Mouse (Mus musculus): ENCODE measurements around the gene Ank2.
A peak's percentile ranks its signal among the peaks of the same experiment; 100 is the strongest.

The Ank2 gene

DNA sequence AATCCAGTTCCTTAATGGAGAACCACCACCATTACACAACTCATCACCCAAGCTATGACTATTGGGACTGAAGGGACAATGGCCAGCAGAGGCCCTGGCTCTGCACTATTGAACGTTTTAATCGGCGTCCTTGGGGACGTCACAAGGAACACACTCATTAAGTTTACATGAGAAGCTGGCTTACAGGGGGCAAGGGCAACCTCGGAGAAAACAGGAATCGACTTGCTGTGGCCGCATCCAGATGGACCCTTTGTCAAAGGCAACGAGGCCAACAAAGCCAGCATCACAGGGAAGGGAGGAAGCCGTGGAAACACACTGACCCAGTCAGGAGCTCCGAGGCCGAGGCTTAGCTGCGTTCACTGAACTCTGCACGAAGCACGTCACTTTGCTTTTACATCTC is 205.1 kb downstream of the Ank2 start:
- DNase-seq (ENCODE audit: inconsistent ontology term), result no peak

DNA sequence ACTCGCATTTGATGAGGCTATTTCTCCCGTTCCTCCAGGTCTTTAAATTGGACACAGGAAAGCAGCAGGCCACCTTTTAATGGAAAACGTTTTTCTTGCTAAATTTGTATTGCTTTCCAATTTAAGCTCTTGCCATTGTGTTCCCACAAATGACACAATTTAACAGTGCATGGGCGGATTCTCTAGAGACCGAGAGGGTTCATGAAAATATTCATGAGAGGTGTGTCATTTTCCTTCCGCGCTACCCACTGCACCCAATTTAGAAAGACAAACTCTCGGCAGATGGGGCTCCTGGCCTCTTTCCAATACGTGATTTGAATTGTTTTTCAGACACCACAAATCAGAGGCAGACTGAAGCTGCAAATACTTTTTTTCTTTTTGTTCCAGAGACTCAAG is 205.7 kb downstream of the Ank2 start:
- no peak for DNase-seq (ENCODE audit: inconsistent ontology term)

DNA sequence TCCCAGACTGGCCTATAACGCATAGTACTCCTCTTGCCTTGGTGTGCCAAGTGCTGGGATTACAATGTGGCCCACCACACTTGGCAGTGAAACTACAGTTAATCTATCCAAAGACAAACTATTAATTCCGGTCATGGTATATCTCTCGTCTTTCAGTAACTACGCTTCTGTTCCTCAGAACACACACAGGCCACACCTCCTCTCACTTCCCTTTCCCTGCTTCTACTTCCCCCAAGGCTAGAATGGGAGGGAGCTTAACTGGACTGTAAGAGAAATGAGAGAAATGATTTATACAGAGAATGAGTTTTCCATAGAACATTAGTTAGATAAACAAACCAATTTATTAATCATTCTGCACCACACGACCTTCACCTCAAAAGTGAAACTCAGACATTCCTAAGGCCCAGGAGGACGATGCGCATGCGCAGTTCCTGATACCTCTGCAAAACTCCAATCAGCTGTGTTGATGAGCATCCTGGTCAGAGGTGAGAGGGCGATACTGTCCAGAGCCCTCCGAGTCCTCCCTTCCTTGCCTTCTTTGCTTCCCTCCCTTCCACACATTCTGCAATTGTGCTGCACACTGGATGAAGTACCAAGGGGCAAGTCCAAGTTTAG is 206.2 kb downstream of the Ank2 start:
- no peak for DNase-seq (ENCODE audit: inconsistent ontology term)

DNA sequence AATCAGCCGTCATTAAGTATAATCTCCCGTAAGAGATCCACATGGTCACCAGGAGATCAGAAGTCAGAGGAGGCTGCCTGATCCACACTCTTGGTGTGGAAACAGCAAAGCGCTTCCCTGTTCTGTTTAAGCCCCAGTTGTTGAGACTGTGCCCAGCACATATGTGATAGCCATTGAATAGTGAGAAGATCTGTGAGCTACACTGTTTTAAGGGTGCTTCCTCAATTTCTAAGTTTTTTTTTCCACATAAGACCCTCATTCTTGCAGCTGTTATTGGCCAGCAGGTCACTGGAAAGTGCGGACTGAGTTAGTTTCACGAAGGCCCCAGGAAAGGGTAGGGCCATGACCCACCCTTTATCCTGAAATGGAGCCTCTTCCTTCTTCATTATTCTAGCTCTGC is 216.9 kb downstream of the Ank2 start:
- DNase-seq (ENCODE audit: inconsistent ontology term), result no peak

DNA sequence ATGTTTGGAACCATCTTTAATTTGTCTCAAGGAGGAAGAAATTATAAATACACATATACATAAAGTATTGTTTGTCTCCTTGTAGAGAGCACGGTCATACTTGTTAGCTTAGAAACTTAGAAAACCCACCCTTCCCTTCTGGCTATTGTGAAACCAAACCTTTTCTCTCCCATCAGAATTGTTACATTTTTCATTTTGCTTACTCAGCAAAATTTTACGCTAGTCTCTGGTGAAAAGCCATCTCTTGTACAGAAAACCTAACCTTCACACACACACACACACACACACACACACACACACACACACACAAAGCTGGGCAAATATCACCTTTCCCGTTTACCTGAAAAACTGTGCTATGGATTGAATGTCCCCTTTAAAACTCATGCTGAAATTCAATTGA is 217.8 kb downstream of the Ank2 start:
- no peak for DNase-seq (ENCODE audit: inconsistent ontology term)

DNA sequence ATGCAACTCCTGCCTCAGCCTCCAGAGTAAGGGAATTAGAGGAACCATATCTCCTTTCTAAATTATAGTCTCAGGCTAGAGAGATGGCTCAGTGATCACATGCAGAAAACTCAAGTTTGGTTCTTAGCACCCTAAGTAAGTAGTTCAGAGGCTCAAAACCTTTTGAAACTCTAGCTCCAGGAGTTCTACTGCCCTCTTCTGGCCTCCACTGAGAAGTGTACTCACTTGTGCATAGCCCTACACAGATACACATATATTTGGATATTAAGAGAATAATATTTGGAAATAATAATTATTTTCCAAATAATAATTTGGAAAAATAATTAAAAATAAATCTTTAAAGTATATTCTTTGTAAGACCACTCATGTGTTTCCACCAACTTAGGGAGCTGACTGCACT is 218.8 kb downstream of the Ank2 start:
- no peak for DNase-seq (ENCODE audit: inconsistent ontology term)

DNA sequence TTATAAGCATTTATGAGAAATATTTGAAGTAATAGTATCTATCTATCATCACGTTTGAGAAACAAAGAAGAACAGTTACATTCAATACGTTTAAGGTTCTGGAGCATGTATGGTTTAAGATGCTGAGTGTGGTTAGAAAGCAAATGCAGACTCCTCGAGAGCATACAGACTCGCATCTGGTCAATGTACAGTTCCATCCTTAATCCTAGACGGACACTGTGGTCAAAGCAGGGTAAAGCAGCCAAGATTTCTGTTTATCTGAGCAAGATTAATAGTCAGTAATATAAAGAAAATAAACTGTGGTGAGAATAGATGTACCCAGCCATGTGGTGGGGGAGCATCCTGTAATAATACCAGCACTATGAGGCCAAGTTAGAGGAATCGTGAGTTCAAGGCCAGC is 223.2 kb downstream of the Ank2 start:
- no peak for DNase-seq (ENCODE audit: inconsistent ontology term)

DNA sequence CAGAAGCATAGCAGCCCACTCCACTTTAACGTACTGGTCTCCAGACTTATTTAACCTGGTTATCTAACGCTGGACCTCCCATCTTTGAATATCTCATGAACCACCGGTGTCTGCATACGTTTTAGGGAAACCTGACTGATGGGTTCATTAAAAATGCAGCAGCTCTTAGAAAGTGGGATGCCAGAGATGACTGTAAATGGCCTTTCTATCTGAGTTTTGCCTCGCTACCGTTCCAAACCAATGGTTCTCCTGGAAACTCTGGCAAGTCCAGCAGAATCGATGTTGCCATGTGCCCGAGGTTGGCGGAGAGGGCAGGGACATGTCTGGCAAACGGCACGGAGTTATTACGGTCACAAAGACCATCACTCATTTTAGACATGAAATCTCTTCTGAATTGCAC is 226.3 kb downstream of the Ank2 start:
- DNase-seq (ENCODE audit: inconsistent ontology term), result no peak

DNA sequence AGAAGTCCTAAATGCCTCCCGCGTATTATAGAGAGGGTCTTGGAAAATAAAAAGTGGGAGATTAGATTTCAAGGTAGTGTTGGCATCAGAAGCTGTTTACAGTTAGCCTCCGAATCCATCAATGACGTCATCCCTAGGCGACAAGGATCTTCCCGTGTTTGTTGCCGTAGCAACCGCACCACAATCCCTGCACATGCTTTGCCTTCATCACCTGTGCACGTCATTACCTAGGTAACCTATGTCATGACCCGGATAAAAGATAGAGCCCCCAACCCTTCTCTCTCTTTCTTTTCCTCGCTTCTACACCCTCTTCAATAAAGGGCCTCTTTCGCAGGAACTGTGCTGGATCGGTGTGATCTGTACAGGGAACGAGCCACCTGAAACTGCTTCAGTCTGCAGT is 229.5 kb downstream of the Ank2 start:
- no peak for DNase-seq (ENCODE audit: inconsistent ontology term)

DNA sequence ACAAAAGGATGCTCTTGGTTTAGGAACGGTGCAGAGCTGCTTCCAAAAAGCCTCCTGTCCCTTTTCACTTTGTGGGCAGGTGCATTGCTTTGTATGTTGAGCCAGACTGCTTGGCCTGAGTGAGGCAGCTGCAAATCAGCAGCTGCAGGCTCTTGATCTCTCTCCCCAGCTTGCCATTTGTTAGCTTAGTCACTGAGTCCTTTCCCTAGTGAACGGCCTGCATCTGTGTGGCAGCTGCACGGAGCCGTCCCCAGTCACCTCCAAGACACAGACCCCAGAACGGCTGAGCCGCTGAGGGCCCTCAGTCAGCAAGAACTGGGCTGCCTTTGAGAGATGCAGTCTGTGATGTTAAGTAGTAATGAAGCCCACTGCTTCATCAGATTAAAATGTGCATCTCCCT is 231.3 kb downstream of the Ank2 start:
- DNase-seq (ENCODE audit: inconsistent ontology term), result no peak

DNA sequence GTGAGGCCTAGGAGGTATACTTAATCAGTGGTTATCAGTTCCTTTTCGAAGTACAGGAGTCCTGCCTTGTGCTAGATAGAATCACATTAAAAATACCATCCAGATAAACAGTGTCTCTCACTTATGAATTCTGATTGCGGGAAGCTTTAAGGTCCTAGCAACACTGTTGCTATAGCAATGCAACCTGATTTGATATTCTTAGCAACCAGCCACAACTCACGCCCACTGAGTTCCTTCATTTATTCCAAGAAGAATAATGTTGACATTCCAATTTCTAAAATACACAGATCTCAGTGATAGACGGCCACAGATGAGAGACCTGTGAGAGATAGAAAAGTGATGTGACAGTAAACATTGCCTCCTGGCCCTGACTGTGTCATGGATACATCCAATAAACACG is 233.4 kb downstream of the Ank2 start:
- DNase-seq (ENCODE audit: inconsistent ontology term), result no peak

DNA sequence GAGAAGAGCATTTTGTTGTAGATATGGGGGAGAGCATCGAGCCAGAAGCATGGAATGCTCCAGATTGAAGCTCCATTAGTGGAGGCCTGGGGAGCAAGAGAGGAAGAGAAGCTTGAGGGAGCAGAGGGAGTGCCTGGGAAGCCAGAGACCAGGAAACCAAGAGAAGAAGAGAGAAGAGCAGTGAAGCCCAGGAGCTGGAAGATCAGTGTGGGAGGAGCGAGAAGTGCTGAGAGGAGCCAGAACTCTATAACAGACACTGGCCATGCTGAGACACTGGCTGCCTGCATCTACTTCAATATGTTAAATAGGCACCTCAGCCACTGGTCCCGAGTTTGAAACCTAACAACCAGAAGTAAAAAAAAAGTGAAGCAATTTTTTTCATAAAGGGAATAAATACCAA is 234.0 kb downstream of the Ank2 start:
- DNase-seq (ENCODE audit: inconsistent ontology term), result no peak

DNA sequence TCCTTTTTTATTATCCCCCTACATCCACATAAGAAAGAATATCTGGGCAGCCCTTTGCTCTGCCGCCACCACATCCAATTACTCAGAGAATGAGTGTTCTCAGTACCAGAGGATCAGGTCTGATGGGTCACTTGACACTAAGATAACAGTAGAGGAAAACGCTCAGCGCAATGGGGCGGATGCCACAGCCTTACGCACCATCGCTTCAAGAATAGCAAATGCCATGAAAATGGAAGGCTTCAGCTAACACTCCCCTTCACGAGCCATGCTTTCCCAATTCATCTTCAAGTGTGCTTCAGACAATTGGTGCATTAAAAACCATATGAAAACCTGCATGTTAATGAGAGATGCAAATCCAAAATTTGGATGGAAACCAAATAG is 238.4 kb downstream of the Ank2 start:
- DNase-seq (ENCODE audit: inconsistent ontology term), result no peak

DNA sequence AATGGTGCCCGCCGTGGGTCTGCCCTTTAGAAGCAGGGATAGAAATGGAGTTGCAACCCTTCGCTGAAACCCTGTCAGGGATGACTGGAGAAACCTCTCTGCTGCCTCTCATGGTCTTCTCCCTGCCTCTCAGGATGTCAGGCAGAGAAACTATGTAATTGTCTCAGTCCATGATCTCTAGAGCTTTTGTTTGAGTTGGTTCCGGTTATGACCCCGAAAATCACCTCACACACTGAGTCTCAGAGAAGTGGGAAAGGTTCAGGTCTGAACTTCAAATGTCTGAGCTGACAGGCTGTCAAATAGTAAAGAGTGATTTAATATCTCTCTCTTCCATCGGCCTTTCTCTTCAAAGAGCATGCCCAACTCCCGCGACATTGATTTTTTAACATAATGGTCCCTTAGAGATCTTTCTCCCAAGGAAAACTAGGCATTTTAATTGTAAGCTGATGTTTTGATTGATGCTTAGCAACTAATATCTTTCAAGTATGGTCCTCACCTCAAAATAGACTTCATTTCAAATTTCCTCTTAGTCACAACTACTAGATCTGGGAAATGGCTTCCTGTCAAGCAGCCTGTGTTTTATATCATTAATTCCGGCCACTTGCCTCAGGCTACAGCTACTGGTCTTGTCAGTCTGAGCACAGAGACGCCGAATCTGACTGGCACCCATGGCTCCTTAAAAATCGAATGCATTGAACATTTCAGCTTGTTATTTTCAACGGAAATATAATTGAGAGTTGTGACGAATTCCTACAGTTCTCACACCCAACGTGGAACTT is 239.0 kb downstream of the Ank2 start:
- no peak for DNase-seq (ENCODE audit: inconsistent ontology term)

DNA sequence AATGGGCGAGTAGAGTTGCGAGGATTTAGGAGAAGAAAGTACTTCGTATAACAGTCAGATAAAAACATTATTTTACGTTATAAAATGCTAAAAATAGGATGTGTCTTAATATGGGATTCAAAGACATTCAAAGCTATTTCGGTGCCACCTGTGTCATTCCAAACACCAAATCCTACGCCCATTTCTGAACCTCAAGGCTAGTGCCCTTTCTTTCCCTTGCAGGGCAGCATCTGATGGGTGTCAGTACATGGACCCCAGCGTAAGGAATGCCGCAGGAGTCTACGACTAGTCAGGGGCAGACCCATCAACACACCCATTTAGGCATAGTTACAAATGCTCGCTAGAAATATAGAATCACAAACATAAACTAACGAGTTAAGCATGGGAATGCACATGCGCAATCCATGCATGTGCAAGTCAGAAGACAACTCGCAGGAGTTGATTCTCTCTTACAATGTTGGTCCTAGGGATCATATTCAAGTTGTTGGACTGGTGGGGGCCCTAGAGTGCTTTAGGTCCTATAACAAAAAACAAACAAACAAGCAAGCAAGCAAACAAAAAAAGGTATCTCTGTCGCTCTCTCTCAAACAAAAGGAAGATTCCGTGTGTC is 240.6 kb downstream of the Ank2 start:
- DNase-seq (ENCODE audit: inconsistent ontology term), result peak; percentile 34

DNA sequence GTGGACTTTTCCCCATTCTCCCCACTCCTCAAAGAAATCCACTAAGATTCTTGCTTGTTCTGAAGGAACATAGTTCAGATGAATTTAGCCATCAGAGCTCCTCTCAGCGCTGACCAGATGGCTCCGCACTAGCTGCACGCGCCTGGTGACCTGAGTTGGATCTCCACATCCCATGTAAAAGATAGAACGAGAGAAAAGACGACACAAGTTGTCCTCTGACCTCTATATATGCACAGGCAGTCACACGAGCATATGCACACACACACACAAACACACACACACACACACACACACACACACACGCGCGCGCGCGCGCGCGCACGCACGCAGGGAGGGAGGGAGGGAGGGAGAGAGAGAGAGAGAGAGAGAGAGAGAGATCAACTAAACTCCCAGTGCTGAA is 241.2 kb downstream of the Ank2 start:
- peak; percentile 74 for DNase-seq (ENCODE audit: inconsistent ontology term)

DNA sequence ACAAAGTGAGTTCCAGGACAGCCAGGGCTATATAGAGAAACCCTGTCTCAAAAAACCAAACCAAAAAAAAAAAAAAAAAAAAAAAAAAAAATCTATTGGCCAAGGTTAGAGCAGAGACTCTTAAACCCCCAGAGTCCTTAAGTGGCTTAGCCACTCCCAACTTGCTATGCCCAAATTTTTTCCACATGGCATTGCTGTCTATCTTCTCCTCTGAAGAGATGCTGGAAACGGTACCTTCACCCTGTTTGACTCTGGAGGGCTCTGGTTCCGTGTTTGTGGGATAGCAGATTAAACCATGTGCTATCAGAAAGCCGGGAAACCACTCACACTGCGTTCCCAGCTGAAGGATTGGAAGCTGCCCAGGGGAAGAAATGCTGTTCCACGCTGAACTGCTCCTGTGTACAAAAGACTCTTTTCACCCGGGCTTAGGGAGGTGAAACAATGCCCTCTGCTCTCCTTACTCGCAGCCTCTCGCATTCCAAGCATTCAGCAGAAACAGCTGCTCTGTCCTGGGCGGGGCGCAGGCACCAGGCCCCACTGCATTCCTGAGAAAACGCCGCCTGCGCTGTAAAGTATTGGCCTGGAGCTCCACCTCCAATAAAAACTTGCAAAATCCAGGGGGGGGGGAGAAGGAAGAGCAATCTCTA is 241.7 kb downstream of the Ank2 start:
- DNase-seq (ENCODE audit: inconsistent ontology term), result peak; percentile 97

DNA sequence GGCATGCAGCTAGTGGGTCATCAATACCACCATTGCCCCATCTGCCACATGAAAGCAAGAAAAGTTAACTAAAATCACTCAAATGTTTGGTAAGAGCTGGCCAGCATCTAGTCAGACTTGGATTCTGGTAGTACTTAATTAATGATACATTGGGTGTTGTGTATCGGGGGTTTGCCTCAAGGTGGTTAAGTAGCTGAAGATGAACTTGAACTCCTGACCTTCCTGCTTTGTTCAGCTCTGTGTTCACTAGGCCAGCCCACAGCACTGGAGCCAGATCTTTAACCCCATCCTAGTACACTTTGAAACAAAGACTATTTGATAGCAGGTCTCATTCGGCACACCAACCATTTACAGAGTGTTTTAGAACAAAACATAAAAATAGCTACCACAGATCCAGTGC is 242.5 kb downstream of the Ank2 start:
- DNase-seq (ENCODE audit: inconsistent ontology term), result no peak

DNA sequence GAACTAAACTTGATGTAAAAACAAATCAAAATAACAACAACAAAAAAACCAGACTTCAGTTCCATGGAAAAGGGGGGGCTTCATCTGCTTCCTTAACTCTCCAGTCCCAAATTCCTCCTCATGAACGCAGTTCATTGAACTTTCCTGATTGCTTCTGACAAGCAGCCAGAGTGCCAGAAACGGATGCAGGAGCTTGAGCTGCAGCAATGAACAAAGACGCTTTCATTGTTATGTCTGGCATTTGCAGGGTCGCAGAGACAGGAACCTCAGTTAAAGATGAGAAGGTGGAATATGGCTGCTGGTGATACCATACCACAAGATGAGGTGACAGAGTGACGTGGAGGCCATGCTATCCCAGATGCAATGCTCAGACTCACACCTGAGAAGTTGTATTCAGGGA is 248.2 kb downstream of the Ank2 start:
- peak; percentile 51 for DNase-seq (ENCODE audit: inconsistent ontology term)

DNA sequence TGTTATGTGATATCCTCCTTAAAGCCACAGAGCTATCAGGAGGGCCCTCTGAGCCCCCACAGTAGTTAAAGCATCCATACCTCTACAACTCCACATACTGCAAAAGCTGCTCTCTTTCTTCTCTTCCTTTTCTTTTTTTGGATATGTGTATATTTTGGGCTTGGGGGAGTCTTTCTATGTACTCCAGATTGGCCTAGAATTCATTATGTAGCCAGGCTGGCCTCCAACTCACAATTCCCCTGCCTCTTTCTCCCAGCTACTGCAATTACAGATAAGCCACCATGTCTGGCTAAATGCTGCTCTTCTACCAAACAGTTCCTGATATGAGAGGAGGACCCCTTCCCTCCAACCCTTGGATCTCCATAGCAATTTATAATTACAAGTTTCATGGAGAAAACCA is 250.5 kb downstream of the Ank2 start:
- no peak for DNase-seq (ENCODE audit: inconsistent ontology term)

DNA sequence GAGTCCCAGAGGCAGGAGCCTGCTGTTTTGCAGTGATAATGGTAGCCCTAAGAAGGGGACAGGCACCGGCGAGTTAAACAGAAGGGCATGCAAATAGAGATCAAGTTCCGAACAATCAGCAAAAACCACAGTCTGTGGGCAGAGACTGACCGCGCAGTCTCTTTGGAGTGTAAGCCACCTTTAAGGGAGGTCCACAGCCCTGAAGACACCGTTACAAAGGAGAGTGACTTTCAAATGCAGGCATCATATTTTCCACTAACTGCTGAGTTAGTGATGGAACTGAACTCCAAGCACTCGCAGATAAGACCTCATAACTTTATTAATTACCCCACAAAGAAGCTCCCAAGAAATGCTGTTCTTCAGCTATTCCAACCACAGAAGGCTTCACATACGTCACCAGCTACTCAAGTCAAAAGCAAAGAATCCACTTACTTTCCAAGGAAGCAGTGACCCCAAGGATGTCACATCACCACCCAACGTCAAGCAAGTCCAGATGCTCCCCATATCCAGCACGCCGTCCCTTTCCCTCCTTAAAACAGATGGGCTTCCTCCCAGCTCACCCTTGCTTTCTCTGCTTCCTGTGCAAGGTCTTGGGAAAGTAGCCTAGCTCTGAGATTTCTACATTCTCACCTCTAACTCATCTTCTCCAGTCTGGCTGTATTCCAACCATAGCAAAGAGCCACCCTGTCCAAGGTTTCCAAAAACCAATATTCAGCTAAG is 252.0 kb downstream of the Ank2 start:
- no peak for DNase-seq (ENCODE audit: inconsistent ontology term)

DNA sequence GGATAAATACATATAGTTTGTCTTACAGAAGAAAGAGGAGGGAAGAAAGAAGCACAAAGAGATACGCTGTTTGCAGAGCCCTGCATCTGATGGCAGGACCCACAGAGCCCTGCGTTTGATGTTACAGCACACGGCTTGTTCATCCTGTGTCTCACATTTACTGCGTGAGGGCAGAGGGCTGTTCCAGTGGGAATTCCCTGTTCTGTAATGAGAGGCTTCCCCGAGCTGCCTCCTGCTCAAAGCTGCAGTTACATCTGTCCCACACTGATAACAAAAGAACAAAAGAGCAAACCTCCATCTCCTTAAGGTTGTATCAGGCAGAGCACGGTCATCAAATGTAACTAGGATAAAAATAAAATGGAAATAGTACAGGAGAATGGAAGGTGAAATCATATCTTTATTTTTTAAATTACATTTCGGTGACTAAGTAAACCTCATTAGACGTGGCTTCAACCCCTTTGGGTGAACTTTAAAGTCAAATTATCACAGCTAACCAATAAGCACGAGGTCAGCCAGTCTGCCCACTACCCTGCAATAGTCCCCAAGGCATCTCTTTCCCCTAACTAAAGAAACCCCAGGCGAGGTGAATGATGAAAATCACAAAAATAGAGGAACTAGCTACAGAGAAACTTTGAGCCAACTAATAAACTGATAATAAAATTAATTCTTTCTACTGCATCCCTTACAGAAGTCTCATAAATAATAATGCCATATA is 255.1 kb downstream of the Ank2 start:
- DNase-seq (ENCODE audit: inconsistent ontology term), result no peak
